Mouse (Mus musculus): ENCODE measurements around the gene Gm38431.

DNA sequence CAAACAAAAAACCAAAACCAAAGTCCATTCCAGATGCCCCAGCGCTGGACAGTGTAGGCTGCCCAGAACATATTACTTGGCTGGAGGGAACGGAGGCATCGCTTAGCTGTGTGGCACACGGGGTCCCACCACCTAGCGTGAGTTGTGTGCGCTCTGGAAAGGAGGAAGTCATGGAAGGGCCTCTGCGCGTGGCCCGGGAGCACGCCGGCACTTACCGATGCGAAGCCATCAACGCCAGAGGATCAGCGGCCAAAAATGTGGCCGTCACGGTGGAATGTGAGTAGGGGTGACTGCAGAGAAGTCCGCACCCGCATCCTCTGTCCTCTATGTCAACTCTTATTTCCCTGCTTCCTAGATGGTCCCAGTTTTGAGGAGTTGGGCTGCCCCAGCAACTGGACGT lies 55.6 kb downstream of the Gm38431 start:
- TF ChIP-seq CHD2 (IDR thresholded peaks at IDR 0.05; ENCODE audit: low read length), result no peak
- TF ChIP-seq USF1 (IDR thresholded peaks at IDR 0.05; ENCODE audit: low read depth, low read length), result no peak
- no peak for TF ChIP-seq ZC3H11A (IDR thresholded peaks at IDR 0.05; ENCODE audit: low read depth, low read length)
- TF ChIP-seq CTCF (conservative IDR thresholded peaks at IDR 0.05 in 1 of 2, IDR thresholded peaks at IDR 0.05 in 1 of 2; ENCODE audit: low read depth in 2 of 2, low read length in 2 of 2), result no peak
- TF ChIP-seq MAFK (IDR thresholded peaks at IDR 0.05; ENCODE audit: insufficient replicate concordance, low read length), result no peak
- TF ChIP-seq JUND (conservative IDR thresholded peaks at IDR 0.05; ENCODE audit: low read depth, low read length), result no peak
- no peak for TF ChIP-seq POLR2A (IDR thresholded peaks at IDR 0.05; ENCODE audit: low read depth, low read length)
- no peak for TF ChIP-seq SIN3A (IDR thresholded peaks at IDR 0.05; ENCODE audit: low read length)
